Mouse (Mus musculus) bone marrow, adult 2 months (tissue): ENCODE results near the gene Zscan21. TPM values are rescaled to one million over a fixed set of nuclear protein-coding genes. Genes with fewer than 3 reads are reported as not detected.
A peak's percentile ranks its signal among the peaks of the same experiment; 100 is the strongest.

ENCODE experiments used
- H3K27ac ChIP-seq: fragments of 200-500 bp; 2 replicates; pipeline ENCODE4 v1.5.1; 2012; ENCODE audit warnings: low read depth, mild to moderate bottlenecking, control low read depth, inconsistent platforms, low read length; ENCODE audit not compliant: control insufficient read depth, poor library complexity, insufficient read depth
- H3K4me1 ChIP-seq: fragments of 200-500 bp; 2 replicates; pipeline ENCODE4 v1.6.1; 2011; ENCODE audit warnings: low read length; ENCODE audit not compliant: control insufficient read depth, insufficient read depth
- H3K4me3 ChIP-seq: fragments of 200-500 bp; replicated peaks from 2 replicates; pipeline ENCODE3; 2011; ENCODE audit warnings: mild to moderate bottlenecking, low read depth, low read length, control low read depth; ENCODE audit not compliant: control insufficient read depth
- CTCF ChIP-seq: fragments of 200-500 bp; IDR thresholded peaks from 2 replicates; pipeline ENCODE4 v1.5.1; 2011; ENCODE audit warnings: low read length, control low read depth; ENCODE audit not compliant: control insufficient read depth, insufficient read depth
- POLR2A ChIP-seq: fragments of 200-500 bp; IDR thresholded peaks from 2 replicates; pipeline ENCODE4 v1.6.1; 2011; ENCODE audit warnings: low read depth, mild to moderate bottlenecking, control low read depth, low read length, borderline replicate concordance; ENCODE audit not compliant: control insufficient read depth
- WGBS: fragments of 180-500 bp; shearing (Covaris S2); methylation state at CpG from one replicate; pipeline ENCODE4 v1.1.7; 2018; 5-methylcytosine and 5-hydroxymethylcytosine counted together
- polyA plus RNA-seq: library from polyadenylated mRNA; stranded (reverse); fragments of >200 nt; gene quantifications from 2 replicates; pipeline ENCODE4 v1.2.4, GENCODE M21; 2011; ENCODE audit warnings: low replicate concordance; ENCODE audit not compliant: missing spikeins, insufficient read depth, insufficient read length

Zscan21 gene
- polyA plus RNA-seq, 1 experiment: 6.5 TPM

DNA sequence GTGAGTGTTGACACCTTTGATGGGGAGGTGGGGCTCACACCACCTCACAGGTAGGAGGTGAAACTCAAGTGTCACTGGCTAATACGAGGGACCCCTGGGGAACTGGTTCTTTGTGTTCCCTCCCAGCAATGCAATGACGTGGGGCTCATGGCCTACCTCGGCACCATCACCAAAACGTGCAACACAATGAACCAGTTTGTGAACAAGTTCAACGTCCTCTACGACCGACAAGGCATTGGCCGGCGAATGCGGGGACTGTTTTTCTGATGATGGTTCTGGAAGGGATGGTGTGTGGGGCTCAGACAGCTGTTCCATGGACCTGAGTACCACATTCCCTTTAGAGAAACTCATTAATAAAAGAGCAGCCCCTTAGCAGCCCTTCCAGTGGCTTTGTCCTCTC, 46.9 kb downstream of the Zscan21 start:
- TF ChIP-seq CTCF (no peak), POLR2A (no peak)
- no peak overlapping the region for H3K4me3 ChIP-seq
- H3K27ac ChIP-seq: no peak overlapping the region
- WGBS: 83% methylated on average over 10 of the region's 10 CpGs
- H3K4me1 ChIP-seq: peaks cover 2% of the 10 kb centered on the region

- WGBS: 93% methylated on average over 8 of the region's 8 CpGs
- TF ChIP-seq CTCF (no peak), POLR2A (no peak)
- peaks cover 2% of the 10 kb centered on the region for H3K4me1 ChIP-seq
Observed at GRCm38 (mm10) chr5:138165594-138165993, 48.9 kb downstream of the Zscan21 start.

GRCm38 (mm10) chr5:138170936-138171561, 54.3 kb downstream of the Zscan21 start:
- peak overlapping the region; percentile 82 for H3K4me3 ChIP-seq
- TF ChIP-seq CTCF (no peak; the same call in 1 of the 2 replicates), POLR2A (peak; percentile 45; the same call in 1 of the 2 replicates)
- under 1% methylated on average over 47 of the region's 47 CpGs for WGBS
- H3K4me1 ChIP-seq: no peaks in the 10 kb centered on the region; the same call in 1 of the 2 replicates
- H3K27ac ChIP-seq: peak overlapping the region; percentile 84

More at GRCm38 (mm10) chr5:138165594-138165993, 48.9 kb downstream of the Zscan21 start:
- Histone ChIP-seq H3K4me3 (no peak overlapping the region), H3K27ac (no peak overlapping the region)

DNA sequence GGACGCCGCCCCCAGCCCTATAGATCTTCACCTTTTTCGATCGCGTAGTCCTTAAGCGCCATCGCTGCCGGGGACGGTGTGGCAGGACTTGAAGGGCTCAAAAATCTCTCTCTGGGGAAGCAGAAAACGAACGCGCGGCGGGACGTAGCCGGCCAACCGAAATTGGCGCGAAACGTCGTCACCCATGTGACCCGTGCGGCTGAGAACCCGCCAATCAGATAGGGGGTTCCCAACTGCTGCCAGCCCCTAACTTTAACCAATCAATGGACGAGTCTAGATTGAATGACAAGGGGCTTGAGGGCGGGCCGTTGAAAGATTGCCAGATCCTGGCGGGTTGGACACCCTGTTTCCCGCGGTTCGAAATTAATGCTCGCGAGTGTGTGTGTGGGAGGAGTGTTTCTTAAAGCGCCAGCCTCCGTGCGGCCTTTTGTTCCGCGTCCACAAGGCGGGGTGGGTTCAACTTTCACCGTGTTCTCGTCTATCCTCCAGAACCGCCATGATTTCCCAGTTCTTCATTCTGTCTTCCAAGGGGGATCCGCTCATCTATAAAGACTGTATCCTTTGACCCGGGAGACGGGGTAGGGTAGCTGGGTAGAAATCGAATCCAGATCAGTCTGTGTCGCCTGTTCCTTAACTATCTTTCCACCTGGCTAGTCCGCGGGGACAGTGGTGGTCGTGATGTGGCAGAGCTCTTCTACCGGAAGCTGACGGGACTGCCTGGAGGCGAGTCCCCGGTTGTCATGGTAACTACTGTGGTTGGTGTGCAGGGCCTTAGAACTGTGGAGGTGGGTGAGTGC, 55.2 kb downstream of the Zscan21 start, which contains the start of the genes Ap4m1 and Mcm7:
Gene Ap4m1 (plus strand): TSS at position 308 of the 797 bp plus-strand sequence.
Gene Mcm7 (minus strand): TSS at position 728 of the 797 bp plus-strand sequence.
- Histone ChIP-seq H3K27ac (peak within 1 kb of the TSS; percentile 84), H3K4me1 (no peaks in the 10 kb centered on the region; the same call in 1 of the 2 replicates), H3K4me3 (peak within 1 kb of the TSS; percentile 82)
- under 1% methylated on average over 54 of the region's 54 CpGs for WGBS
- TF ChIP-seq CTCF (no peak), POLR2A (peak; percentile 78)

GRCm38 (mm10) chr5:138173217-138173616, 56.5 kb downstream of the Zscan21 start:
- H3K27ac ChIP-seq: no peak overlapping the region
- no peak overlapping the region for H3K4me3 ChIP-seq
- H3K4me1 ChIP-seq: no peaks in the 10 kb centered on the region; the same call in 1 of the 2 replicates
- no peak for TF ChIP-seq CTCF
- TF ChIP-seq POLR2A: no peak
- 49% methylated on average over 3 of the region's 3 CpGs for WGBS

Other genes with a start within 250 kb of the Zscan21 start
- 30.9 and 80.6 TPM in 2 replicates for gene Pilrb2, start 245.1 kb upstream of the Zscan21 start, polyA plus RNA-seq
- not detected in 2 replicates for gene Cyp3a13, start 195.3 kb upstream of the Zscan21 start, polyA plus RNA-seq
- not detected in 2 replicates for gene Gjc3, start 153.8 kb upstream of the Zscan21 start, polyA plus RNA-seq
- 4.6 and 9.7 TPM in 2 replicates for gene Azgp1, start 135.4 kb upstream of the Zscan21 start, polyA plus RNA-seq
- gene Smok3a, start 95.6 kb upstream of the Zscan21 start, polyA plus RNA-seq: not detected in 2 replicates
- gene Smok3b, start 95.5 kb upstream of the Zscan21 start, polyA plus RNA-seq: not detected in 2 replicates
- gene Smok3c, start 63.7 kb upstream of the Zscan21 start, polyA plus RNA-seq: not detected in 2 replicates
- 6.0 and 9.0 TPM in 2 replicates for gene Zkscan1, start 31.8 kb upstream of the Zscan21 start, polyA plus RNA-seq
- gene Zfp113, start 38.8 kb downstream of the Zscan21 start, polyA plus RNA-seq: 2.2 and 2.7 TPM in 2 replicates
- 36.0 and 72.4 TPM in 2 replicates for gene Cops6, start 44.2 kb downstream of the Zscan21 start, polyA plus RNA-seq
- 24.8 and 37.2 TPM in 2 replicates for gene Ap4m1, start 55.1 kb downstream of the Zscan21 start, polyA plus RNA-seq
- 198 and 236 TPM in 2 replicates for gene Mcm7, start 55.5 kb downstream of the Zscan21 start, polyA plus RNA-seq
- 13.2 and 31.0 TPM in 2 replicates for gene Taf6, start 70.5 kb downstream of the Zscan21 start, polyA plus RNA-seq
- gene Cnpy4, start 70.6 kb downstream of the Zscan21 start, polyA plus RNA-seq: 14.1 and 19.6 TPM in 2 replicates
- gene Mblac1, start 77.4 kb downstream of the Zscan21 start, polyA plus RNA-seq: 0.99 and 2.3 TPM in 2 replicates
- 0.74 TPM in 1 of 2 replicates, not detected in the other for gene Nxpe5, start 109.0 kb downstream of the Zscan21 start, polyA plus RNA-seq
- 69.8 and 167 TPM in 2 replicates for gene Lamtor4, start 138.6 kb downstream of the Zscan21 start, polyA plus RNA-seq
- gene BC037034, start 147.1 kb downstream of the Zscan21 start, polyA plus RNA-seq: 54.9 and 151 TPM in 2 replicates
- gene Gal3st4, start 155.9 kb downstream of the Zscan21 start, polyA plus RNA-seq: not detected in 2 replicates
- 0.25 TPM in 1 of 2 replicates, not detected in the other for gene Gm43720, start 163.1 kb downstream of the Zscan21 start, polyA plus RNA-seq
- gene Gpc2, start 163.1 kb downstream of the Zscan21 start, polyA plus RNA-seq: 4.0 and 8.4 TPM in 2 replicates
- gene Stag3, start 163.3 kb downstream of the Zscan21 start, polyA plus RNA-seq: 12.4 and 13.5 TPM in 2 replicates
- not detected in 2 replicates for gene Pvrig, start 225.1 kb downstream of the Zscan21 start, polyA plus RNA-seq